Mouse (Mus musculus) ZHBTc4 (cell line): ENCODE data around the gene Smyd2.

Experiments used
- DNase-seq: peaks from one replicate; pipeline ENCODE4 v3.0.0-alpha.2; 2011; ENCODE audit warnings: low read depth, low spot score

Smyd2 gene

DNA sequence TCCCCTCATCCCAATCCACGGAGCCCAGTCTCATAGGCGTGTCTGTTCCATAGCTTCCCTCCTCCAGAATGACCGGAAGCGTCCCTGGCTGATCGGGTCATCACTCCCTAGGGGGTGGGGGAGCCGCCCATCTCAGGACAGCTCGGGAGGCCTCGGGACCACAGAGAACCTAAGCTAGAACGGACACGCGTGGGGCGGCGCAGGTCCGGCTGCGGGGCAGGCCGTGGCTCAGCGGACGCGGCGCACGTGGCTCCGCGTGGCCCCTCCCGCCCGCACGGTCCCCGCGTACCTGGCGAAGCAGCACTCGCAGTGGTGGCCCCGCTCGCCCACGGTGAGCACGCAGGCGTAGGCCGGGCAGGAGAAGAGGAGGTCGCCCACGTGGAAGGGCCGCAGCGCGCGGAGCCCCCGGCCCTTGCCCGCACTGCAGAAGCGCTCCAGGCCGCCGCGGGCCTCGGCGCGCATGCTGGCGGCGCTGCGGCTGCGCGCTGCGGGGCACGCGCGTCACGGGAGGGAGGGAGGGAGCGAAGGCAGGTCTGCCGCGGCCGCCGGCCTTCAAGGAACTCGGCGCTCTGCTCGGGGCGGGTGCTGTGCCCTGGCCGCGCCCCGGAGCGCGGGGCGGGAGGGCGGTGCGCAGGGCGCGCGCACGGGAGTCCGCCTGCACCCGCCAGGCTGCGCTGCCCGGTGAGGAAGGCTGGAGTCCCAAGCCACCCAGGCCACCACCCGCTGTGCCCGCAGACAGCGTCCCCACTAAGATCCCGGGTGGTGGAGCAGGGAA is at the start of gene Smyd2:
Gene Smyd2 (minus strand): TSS at position 546 of the 775 bp plus-strand sequence.
- peak; percentile 88 for DNase-seq

DNA sequence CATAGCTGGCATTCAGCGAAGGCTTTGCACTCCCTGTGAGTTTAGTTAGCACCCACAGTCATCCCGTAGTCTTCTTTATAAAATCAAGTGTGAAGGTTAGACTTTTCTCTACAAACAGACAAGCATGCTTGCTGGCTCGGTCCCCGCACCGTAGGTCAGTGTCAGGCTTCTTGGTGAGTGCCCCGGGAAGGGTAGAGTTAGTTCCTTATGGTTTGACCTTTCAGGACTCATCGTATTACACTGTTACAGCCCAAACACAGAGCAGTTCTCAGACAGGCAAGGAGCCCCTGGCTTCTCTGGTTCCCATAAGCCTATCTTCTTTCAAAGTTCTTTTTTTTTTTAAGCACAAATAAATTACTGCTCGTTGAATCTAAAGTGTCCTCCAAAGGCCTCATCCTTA is 48.2 kb upstream of the Smyd2 start:
- DNase-seq, result no peak

DNA sequence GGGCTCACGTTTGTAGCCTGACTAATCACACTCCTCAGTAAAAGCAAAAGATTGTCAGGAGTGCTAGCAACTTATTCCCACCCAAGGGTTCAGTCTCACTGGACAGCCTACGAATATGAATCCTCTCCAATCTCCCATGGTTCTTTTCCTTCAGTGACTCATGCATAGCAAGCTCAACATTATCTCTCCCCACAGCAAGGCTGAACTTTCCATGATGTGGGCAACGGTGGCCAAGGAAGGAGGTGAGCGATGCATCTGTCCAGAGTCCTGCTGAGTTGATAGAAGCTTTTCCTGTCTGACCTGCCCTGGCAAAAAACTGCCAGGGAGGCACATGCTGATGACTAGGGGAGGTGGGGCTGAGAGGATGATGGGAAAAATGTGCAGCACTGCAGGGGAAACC is 45.9 kb upstream of the Smyd2 start:
- DNase-seq, result no peak

DNA sequence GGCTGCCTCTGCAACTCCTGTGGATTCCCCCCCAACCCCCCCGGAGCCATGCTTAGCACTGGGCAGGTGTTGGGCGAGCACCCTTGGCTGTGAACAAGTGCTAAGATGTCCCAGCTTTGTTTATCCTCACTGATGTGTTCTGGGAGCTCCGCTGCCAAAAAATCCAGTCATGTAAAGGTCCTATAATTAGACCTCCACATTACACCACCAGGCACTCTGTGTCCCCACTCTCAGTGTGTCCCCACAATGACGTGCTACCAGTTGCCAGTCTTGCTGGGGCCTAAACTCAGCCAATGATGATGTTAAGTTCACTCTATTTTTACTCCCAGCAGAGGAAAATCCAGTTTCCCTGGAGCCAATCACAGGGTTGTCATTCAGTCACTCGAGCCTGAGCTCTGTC is 38.3 kb upstream of the Smyd2 start:
- DNase-seq, result no peak

DNA sequence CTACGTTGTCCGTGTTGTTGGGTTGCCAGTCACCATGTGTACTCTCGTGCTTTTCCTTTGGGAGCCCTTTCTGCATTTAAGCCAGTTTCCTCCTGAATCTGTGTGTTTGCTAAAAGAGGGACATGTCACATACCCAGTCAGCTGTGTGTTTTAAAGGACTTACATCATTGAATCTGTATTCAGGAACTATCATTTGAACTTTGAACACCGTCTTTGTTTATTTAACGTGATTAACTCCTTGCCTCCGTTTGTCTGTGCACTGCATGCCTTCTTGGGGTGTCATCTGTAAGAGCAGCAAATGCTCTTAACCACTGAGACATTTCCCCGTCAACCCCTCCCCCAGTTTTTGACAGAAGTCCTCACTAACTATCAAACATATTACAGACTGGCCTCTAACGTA is 37.6 kb upstream of the Smyd2 start:
- no peak for DNase-seq

DNA sequence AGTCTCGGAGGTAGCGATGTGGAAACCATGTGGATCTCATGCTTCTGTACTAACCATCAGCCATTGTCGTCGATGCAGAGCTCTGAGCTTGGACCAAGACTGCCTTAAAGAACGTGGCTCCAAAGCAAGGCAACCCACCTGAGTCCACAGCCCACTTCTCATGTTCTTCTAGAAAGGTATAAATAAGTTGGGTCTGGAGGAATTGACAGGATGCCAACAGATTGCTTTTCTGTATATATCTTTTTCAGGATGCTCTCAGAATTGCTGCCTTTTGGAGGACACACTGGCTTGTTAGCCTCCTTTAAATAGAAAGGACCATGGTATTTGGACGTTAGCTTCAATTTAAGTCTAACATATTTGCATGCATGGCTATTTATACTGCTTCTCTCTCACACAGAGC is 29.7 kb upstream of the Smyd2 start:
- DNase-seq, result no peak

DNA sequence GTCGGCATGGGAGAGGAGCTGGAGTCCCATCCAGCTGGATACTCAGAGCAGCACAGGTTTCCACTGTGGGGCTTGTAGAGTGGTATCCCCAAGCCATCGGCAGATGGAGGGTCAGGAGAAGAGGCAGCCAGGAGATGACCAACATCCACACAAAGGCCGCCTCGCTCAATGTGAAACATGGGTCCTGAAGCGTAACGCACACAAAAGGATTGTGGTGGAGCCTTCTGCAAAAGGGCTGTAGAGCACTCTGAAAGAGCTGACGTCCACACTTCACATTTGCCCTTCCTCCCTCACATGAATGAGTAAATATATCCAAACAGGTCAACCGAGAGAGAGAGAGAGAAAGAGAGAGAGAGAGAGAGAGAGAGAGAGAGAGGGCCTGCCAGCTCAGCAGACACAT is 25.2 kb upstream of the Smyd2 start:
- no peak for DNase-seq

DNA sequence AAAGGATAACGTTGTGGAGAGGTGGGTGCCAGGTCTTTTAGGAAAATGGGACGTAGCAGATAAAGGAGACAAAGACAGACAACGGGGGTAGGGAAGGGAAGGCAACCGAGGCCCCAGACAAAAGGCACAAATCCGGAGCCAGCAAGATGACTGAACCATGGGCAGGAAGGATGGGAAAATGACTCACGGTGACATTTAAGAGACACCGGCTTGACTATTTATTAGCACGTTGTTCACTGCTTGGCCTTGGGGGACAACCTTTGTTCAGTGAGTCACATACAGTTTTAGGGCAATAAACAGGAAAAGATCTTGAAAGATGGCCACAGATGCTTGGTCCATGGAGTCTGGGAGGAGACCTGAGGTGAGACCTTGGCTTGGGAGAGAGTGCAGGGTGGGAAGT is 24.0 kb upstream of the Smyd2 start:
- no peak for DNase-seq

DNA sequence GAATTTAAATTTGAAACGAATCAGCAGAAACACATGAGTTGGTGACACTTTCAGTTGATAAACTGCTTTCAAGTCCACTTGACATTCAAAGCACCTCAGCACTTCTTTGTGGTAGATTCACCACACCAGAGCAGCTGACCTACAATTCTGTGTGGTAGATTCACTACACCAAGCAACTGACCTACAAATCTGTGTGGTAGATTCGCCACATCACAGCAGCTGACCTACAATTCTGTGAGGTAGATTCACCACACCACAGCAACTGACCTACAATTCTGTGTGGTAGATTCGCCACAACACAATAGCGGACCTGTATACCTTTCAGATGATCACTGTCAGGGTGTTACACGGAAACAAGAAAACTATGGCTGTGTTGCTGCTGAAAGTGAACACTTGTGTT is 19.6 kb upstream of the Smyd2 start:
- no peak for DNase-seq

DNA sequence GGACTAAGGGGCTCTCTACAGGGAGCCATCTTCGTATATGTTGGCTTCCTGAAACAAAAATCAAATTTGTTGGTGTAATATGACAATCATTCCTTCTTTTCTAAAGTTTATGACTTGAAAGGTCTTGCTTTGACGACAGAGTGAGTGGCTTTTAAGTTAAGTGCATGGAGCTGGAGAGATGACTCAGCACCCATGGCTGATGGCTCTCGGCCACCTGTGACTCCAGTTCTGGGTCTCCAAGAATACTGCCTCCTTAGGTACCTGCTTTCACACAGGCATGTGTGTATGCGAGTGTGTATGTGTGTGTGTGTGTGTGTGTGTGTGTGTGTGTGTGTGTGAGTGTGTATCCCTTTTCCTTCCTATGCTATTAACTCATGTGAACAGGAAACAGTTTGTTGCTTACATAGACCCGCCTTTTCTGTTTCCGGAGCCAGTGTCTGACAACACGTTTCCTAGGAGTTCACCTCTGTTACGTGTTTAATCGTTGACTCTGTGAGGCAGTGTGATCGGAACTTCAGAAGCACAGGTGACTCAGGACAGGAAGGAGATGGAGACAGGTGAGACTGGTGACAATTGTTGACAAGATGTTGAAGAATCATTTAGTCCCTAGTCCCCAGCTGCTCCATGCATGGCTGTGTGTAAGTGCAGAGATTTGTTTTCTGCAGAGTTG is 14.4 kb upstream of the Smyd2 start:
- no peak for DNase-seq

DNA sequence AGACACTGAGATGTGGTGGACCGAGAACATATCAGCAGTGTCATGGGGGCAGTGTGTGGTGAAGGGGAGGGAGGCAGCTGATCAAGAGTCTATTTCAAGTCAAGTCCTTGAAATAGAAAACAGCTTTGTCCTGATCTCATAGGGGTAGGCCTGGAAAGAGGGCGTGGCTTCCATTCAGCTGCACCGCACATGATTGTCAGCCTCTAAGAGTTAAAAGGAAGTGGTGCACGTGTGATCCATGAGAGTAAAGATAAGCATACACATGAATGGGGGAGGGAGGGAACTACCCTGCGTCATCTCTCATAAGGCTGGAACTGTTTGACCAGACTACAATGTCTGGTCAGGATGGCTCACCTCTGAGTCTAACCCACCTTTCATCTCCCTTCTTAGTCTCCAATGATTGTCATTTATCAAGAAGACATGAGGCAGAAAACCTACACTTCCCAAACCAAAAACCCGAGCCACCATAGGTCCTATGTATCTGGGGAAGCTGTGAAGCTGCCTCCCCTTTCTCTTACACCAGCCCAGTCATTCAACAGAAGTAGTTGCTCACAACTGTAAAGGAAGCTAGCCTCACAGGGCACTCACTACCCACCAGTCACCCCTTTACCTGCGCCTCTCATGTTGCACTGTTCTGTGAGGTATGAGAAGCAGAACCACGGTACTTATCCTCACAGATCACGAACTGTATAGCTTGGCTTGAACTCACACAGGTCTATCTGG is 11.5 kb upstream of the Smyd2 start:
- no peak for DNase-seq

DNA sequence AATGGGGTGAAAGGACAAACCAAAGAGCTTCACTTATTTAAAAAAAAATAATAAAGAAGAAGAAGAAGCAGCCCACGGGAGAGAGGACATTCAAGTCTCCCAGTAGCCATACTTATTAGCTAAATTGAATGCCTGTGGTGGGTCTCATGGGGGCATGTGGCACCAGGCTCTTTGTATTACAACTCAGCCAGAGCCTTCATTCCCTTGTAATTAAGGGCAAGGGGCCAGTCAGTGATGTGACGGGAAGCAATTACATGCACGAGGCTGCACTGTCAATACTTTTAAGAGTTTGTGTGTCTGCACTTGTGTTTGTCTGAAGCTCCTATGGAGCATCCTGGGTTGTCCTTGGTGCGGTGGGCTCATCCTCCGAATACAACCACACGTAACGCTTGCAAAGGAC is 10.8 kb upstream of the Smyd2 start:
- DNase-seq, result no peak

DNA sequence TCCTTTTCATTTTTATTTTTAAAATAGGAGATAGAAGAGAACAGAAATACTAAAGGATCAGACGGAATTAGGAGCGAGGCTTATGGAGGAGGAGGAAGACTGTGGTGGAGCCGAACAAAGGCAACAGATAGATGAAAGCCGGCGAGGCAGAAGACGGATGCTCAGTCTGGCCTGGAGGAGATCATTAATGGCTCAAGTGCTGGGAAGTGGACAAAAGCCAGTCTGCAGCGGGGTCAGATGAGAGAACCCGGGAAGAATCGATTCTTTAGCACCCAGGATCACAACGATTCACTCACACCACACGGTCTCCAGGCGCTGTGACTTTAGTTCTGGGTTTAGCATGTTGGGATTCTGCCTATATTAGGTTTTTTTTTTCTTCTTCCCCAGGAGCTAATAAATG is 10.0 kb upstream of the Smyd2 start:
- DNase-seq, result no peak

DNA sequence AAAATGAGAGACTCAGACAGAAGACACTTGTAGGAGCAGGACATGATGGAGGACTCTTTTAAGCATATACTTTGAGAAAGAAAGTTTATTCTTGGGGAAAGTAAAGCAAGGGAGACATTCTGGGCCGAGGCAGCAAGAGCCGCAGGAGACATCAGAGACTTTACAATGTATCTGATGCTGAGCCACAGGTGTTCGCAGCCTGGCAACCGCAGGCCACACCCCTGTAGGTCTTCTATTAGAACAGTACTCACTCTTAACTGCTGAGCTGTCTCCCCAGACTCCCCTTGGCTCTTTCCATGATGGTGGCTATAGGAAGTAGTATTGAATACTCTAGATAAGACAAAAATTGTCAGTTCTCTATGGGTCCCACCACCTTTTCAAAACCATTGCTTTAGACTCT is 7.7 kb upstream of the Smyd2 start:
- no peak for DNase-seq

DNA sequence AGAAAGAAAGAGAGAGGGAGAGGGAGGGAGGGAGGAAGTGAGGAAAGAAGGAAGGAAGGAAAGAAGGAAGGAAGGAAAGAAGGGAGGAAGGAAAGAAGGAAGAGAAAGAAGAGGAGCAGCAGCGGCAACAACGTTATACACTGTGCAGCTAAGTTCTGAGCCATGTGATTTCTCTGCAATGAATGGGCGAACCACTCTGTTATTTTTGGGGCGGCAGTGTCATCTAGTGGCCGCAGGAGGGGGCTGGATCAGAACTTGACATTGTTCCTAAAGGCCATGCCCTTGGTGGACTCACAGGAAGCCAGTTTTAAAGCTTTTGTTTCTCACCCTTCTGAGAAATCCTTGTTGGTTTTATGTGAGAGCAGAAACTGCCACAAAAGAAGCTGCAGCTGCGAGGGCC is 5.5 kb upstream of the Smyd2 start:
- DNase-seq, result peak; percentile 84

DNA sequence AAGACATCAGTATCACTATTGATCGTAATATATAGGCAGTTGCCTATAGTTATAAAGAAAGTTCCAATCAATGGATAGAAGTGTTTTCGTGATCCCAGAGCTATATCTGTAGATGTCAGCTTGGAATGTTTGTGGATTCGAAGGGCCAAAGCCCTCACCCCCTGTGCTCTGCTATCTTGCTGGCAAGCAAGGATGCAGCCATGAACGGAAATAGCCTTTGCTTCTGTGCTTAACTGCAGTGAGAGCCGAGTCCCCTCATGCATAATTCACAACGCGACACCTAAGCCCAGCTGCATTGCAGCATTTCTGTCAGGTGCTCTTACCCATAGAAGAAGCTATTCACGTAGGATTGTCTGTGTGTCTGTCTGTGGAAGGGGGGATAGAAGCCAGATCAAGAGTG is 4.1 kb upstream of the Smyd2 start:
- DNase-seq, result no peak

DNA sequence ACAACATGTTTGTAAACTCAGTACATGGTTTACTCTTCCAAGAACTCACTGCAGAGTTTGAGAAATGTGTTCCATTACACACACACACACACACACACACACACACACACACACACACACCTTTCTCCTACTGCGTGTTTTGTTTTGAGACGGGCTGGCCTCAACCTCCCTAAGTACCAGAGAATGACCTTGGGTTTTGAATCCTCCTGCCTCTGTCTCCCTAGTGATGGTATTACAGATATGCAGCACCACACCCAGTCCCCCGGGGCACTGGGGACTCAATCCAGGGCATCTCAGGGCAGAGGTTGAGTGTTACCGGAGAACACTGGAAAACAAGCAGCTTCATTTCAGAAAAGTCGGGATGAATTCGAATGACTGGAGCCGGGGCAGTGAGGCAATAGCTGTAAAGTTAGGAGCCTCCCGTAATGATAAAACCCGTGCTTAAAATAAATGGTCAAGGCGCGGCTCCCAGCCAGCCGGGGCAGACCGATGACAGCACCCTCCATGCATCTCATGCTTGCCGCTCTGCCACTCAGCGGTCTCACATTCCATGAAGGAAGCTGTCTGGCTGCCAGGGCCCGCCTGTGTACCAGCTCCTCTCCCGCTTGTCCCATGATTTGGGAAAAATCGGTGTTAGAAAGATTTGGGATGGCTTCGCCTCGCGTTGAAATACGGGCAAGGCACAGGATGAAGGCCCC is 1.9 kb upstream of the Smyd2 start:
- DNase-seq, result peak; percentile 81

DNA sequence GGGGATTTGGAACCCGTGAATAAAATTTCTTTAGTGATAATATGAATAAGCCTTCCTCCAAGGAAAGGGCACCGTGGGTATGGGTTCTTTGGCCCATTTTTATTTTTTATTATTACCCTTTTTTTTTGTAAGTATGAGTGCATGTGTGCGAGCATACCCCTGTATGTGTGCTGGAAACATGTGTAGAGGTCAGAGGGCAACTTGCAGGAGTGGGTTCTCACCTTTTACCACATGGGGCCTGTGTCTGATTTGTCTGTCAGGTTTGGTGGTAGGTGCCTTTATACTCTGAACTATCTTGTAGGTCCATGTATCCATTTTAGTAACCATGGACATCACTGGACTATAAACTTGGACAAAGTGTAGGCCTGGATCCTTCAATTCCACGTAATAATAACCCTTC is 994 bp upstream of the Smyd2 start:
- no peak for DNase-seq

DNA sequence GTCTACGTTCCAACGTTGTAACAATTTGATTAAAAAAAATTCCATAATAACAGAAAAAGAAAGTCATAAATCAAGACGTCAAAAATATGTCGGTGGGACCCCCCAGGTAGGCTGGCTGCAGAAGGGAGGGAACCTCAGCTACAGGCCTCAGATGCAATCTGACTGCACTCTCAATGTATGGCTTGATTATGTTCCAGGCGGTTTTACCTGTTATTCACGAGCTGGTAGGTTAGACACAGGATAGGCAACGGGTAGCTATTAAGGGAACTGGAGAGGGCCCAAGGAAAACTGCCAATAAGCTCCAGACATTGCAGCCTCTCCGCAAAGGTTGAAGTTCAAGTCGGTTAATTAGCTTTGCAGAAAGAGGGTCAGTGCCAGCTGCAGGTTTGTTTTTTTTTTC is 558 bp upstream of the Smyd2 start:
- DNase-seq, result no peak

DNA sequence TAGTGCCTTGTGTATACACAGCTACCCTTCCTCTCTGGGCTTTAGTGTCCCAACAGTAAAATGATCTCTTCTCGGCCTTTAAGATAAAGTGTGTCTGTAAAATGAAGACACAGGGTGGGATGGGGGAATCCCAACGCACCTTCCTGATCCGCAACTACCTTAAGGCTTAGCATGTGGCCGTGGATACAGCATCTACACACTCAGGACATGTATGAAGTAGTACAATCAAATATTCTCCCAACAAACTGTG is 670 bp downstream of the Smyd2 start:
- no peak for DNase-seq

DNA sequence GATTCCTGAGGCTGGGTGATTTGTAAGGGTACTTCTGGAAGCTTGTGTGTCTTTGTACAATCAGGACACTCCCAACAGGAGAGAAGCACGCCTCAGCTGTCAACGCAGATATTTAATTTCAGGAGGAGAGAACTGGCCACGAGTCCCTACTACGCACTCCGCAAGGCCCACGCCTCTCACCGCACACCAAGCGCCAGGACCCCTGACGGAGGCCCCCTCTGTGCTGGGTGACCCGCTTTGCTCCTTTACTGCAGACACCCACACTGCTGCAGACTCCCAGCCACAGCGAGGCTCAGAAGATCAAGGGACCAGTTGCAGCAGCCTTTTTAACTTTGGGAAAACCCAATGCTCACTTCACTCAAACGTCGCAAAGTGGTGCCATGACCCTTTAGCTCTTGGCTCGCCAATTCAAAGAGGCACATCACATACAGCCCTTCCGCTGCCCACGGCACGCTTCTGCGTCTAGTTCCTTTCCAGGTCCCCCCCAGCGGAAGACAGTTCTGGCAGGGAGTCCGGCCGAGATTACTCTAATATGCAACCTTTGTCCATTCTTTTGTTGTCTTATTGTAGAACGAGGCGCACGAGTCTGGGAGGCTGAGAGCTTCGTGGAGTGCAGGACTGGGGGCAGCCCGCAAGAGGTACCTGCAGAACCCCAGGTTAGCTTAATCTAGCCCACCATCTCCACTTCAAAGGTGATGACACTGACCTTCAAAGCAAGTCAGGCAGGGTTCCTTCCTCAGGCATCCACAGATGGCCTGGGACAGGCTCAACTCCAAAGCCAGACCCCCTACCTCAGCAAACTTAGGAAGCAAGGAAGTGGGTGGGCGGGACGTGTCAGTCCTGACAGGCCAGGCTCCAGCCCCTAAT is 1.2 kb downstream of the Smyd2 start:
- DNase-seq, result no peak

DNA sequence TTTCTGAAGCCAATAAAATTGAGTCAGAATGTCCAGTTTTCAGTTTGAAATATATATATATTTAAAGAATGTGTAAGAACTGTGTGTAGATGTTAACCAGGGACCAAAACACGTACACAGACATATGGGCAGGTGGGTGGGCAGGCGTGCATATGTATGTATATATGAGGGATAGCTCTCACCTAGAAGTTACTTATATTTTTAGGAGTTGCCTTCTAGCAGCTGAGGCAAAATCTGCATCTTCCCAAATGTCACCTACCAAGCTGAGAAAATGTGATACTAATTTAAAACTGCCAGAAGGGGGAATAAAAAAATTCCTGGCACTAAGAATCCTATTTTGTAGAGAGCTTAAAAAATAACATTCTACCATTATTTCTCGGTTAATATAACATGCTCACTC is 2.4 kb downstream of the Smyd2 start:
- DNase-seq, result no peak
